Mouse (Mus musculus) intestine, embryonic 16.5 days (tissue): ENCODE data around the gene Sfswap. TPM values are rescaled to one million over a fixed set of nuclear protein-coding genes. Genes with fewer than 3 reads are reported as not detected.

Source experiments
- ATAC-seq: fragments of 200-750 bp; cut with Nextera tagmentation; 2 replicates; pipeline ENCODE4 v1.8.0; 2017; ENCODE audit warnings: moderate TSS enrichment, moderate library complexity
- H3K27ac ChIP-seq: fragments of 300-500 bp; sonication (generic); 2 replicates; pipeline ENCODE4 v1.5.1; 2014; ENCODE audit warnings: mild to moderate bottlenecking, low read length
- H3K27me3 ChIP-seq: fragments of 300-500 bp; sonication (generic); replicated peaks from 2 replicates; pipeline ENCODE4 v1.6.1; 2014; ENCODE audit warnings: low read length, control low read depth, mixed read lengths; ENCODE audit not compliant: control insufficient read depth, insufficient read depth
- H3K36me3 ChIP-seq: fragments of 300-500 bp; sonication (generic); 2 replicates; pipeline ENCODE4 v1.6.1; 2014; ENCODE audit warnings: low read length, control low read depth; ENCODE audit not compliant: control insufficient read depth, insufficient read depth
- H3K4me1 ChIP-seq: fragments of 300-500 bp; sonication (generic); 2 replicates; pipeline ENCODE4 v1.6.1; 2014; ENCODE audit warnings: low read length, control low read depth, mixed read lengths; ENCODE audit not compliant: control insufficient read depth, insufficient read depth
- H3K4me2 ChIP-seq: fragments of 300-500 bp; sonication (generic); 2 replicates; pipeline ENCODE4 v1.6.1; 2014; ENCODE audit warnings: low read depth, low read length, control low read depth
- H3K4me3 ChIP-seq: fragments of 300-500 bp; sonication (generic); 2 replicates; pipeline ENCODE4 v1.5.1; 2014; ENCODE audit warnings: mild to moderate bottlenecking, low read length
- H3K9ac ChIP-seq: fragments of 300-500 bp; sonication (generic); 2 replicates; pipeline ENCODE4 v1.6.1; 2014; ENCODE audit warnings: low read depth, low read length
- H3K9me3 ChIP-seq: fragments of 300-500 bp; sonication (generic); 2 replicates; pipeline ENCODE4 v1.6.1; 2016; ENCODE audit warnings: low read length, control low read depth; ENCODE audit not compliant: control insufficient read depth
- WGBS: fragments of 180-500 bp; shearing (Covaris S2); extraction: QIAGEN DNeasy Blood & Tissue Kit; methylation state at CpG from one replicate; pipeline ENCODE4 v1.1.7; 2014; 5-methylcytosine and 5-hydroxymethylcytosine counted together
- polyA plus RNA-seq: library from polyadenylated mRNA; unstranded; fragments of >200 nt; fragmentation: Nextera tagmentation; extraction: Ambion mirVana; gene quantifications from 2 replicates; pipeline ENCODE4 v1.2.1, GENCODE M21; 2015

Sfswap gene
- polyA plus RNA-seq, 1 experiment from 2014 or later, result 26.4 TPM

DNA sequence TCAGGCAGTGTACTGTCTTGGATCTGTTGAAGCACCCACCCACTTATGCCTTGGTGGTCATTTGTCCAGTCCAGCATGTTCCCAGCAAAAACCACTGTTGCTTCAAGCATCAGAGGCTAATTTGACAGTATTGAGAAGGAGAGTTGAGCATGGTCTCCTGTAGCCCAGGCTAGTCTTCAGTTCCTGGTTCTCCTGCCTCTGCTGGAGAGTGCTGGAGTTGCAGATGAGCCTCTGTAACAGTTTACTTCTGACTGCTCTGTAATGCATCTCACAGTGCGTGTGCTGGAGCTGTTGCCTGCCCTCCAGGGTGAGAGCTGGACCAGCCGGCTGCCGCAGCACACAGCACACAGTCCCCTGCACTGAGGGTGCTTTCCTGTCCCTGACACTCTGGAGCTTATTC lies 41.2 kb downstream of the Sfswap start:
- Histone ChIP-seq H3K9ac (no peak overlapping the region), H3K4me2 (no peak overlapping the region), H3K27ac (no peak overlapping the region), H3K27me3 (no peaks in the 10 kb centered on the region), H3K36me3 (peaks cover 23% of the 10 kb centered on the region), H3K4me1 (no peaks in the 10 kb centered on the region), H3K4me3 (no peak overlapping the region), H3K9me3 (no peaks in the 10 kb centered on the region)
- WGBS, result 88% methylated on average over 3 of the region's 3 CpGs
- no peak for ATAC-seq

DNA sequence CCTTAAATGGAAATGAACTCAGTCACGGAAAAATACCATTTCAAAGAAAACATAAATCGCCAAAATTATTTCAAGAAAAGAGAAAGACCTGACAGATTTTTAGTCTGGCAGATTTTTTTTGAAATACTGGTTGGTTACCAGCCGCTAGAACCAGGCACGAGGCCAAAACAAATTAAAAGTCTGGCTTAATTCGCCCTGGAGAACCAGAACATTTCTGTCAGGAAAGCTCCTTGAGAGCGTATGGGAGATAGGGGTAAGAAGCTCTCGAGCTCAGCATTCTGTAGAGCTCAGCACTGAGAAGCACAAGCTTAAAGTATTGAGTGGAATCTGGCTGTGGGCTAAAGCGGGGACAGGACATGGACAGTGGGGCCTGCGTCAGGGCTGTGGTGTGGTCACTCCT lies 44.8 kb downstream of the Sfswap start:
- H3K27me3 ChIP-seq, result no peaks in the 10 kb centered on the region
- no peak overlapping the region for H3K4me3 ChIP-seq
- no peak overlapping the region for H3K9ac ChIP-seq
- no peak overlapping the region for H3K27ac ChIP-seq
- peaks cover 38% of the 10 kb centered on the region for H3K36me3 ChIP-seq
- H3K4me1 ChIP-seq, result no peaks in the 10 kb centered on the region
- no peaks in the 10 kb centered on the region for H3K9me3 ChIP-seq
- ATAC-seq, result no peak
- H3K4me2 ChIP-seq, result no peak overlapping the region
- 82% methylated on average over 9 of the region's 9 CpGs for WGBS

DNA sequence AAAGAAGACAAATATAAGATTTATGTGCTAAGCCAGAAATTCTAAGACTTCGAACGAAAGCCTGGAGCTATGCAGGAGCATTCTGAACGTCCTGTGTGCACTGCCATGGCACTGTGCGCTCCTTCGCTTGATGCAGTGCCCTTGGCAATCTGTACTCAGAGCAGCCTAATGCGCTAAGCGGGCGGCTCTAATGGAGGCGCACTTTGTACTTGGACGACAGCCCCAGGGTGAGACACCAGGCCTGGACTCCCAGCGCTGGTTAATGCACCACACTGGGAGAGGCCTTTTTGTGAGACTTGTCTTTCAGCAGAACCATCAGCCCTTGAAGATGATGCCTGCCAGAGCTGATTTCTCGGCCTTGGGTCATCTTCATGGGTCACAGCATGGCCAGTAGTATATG lies 48.7 kb downstream of the Sfswap start:
- Histone ChIP-seq H3K9ac (no peak overlapping the region), H3K4me1 (no peaks in the 10 kb centered on the region), H3K36me3 (peaks cover 46% of the 10 kb centered on the region), H3K4me3 (no peak overlapping the region), H3K27me3 (no peaks in the 10 kb centered on the region), H3K4me2 (no peak overlapping the region), H3K9me3 (no peaks in the 10 kb centered on the region), H3K27ac (no peak overlapping the region)
- ATAC-seq, result no peak
- WGBS, result 92% methylated on average over 12 of the region's 12 CpGs

DNA sequence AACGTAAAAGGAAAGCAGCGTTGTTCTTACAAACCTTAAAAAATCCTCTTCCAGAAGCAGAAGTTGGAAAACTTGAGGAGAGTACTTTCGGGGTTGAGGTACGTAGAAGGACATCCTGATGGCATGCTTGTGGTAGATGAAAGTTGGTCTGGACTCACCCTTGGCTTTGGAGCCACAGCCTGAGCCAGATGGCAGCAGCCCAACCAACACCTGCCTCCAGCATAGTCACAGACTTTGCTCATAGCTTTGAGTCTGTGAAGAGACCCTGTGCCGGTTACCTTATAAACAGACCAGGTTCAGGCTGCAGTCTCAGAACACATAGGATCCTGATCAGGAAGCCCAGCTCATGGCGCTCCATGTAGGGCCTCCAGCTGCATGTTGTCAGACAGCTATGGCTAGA lies 49.8 kb downstream of the Sfswap start:
- Histone ChIP-seq H3K9ac (no peak overlapping the region), H3K4me1 (no peaks in the 10 kb centered on the region), H3K9me3 (no peaks in the 10 kb centered on the region), H3K4me2 (no peak overlapping the region), H3K4me3 (no peak overlapping the region), H3K27me3 (no peaks in the 10 kb centered on the region), H3K36me3 (peaks cover 50% of the 10 kb centered on the region), H3K27ac (no peak overlapping the region)
- ATAC-seq, result no peak
- WGBS, result 96% methylated on average over 6 of the region's 6 CpGs

DNA sequence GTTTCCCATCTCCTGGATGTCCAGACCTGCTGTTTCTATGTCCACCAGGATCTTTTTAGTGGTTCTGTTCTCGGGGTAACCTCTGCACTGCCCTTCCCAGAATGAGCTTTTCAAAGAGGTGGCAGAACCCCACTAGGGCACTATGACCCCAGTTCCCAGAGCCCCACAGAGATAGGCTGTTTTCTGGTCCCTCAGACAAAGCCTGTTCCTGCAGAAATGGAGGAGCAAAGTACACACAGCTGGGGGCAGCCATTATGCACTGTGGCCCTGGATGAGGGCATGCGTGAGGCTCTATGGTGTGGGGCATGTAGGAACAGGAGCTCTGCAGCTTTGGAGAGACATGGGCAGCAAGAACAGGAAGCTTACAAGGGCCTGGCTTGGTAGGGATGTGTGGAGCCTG lies 51.0 kb downstream of the Sfswap start:
- no peak for ATAC-seq

DNA sequence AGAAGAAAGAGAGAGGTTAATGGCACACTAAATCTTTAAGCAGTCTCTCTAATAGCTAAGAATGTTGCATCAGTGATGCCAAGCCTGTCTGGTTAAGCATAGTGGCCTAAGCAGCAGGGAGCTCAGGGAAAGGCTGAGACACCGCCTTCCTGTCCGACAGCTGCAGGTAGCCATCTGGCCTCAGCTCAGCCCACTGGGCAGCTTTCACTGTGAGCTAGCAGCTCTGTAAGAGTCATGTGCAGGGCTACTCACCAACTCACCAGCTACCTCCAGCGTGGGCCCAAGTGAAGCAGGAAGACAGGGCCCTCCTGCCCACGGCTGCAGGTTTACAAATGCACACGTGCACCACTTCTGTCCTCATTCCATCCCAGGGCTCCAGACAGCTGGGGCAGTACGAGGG lies 52.6 kb downstream of the Sfswap start:
- no peak overlapping the region for H3K4me3 ChIP-seq
- H3K36me3 ChIP-seq, result peaks cover 55% of the 10 kb centered on the region
- H3K27ac ChIP-seq, result no peak overlapping the region
- H3K9ac ChIP-seq, result no peak overlapping the region
- WGBS, result 85% methylated on average over 6 of the region's 6 CpGs
- H3K27me3 ChIP-seq, result no peaks in the 10 kb centered on the region
- H3K4me2 ChIP-seq, result no peak overlapping the region
- no peaks in the 10 kb centered on the region for H3K4me1 ChIP-seq
- no peak for ATAC-seq
- H3K9me3 ChIP-seq, result no peaks in the 10 kb centered on the region

More for the DNA sequence above, 51.0 kb downstream of the Sfswap start:
- 95% methylated on average over 2 of the region's 2 CpGs for WGBS
- Histone ChIP-seq H3K9ac (no peak overlapping the region), H3K27ac (no peak overlapping the region), H3K4me2 (no peak overlapping the region), H3K36me3 (peaks cover 54% of the 10 kb centered on the region), H3K4me3 (no peak overlapping the region), H3K9me3 (no peaks in the 10 kb centered on the region), H3K27me3 (no peaks in the 10 kb centered on the region), H3K4me1 (no peaks in the 10 kb centered on the region)

DNA sequence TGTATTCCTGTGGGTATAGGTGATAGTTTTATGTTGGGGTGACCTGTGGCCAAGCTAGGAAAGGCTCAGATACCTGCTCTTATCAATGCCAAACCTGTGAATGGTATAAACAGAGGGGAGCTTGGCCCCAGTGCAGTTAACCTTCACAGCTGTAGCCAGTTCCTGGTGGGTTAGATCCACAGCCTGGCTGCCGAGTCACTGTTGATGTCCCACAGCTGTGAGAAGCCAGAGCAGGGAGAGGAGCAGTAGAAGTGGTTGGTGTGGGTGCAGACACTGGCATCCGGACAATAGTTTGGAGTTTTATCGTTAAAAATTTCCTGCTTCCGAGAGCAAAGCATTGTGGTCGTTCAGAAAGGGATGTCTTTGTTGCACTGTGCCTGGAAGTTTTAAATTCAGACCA lies 57.6 kb downstream of the Sfswap start:
- Histone ChIP-seq H3K4me1 (no peaks in the 10 kb centered on the region), H3K9ac (no peak overlapping the region), H3K27me3 (no peaks in the 10 kb centered on the region), H3K4me2 (no peak overlapping the region), H3K27ac (no peak overlapping the region), H3K9me3 (no peaks in the 10 kb centered on the region), H3K36me3 (peaks cover 37% of the 10 kb centered on the region), H3K4me3 (no peak overlapping the region)
- 83% methylated on average over 5 of the region's 5 CpGs for WGBS
- no peak for ATAC-seq

DNA sequence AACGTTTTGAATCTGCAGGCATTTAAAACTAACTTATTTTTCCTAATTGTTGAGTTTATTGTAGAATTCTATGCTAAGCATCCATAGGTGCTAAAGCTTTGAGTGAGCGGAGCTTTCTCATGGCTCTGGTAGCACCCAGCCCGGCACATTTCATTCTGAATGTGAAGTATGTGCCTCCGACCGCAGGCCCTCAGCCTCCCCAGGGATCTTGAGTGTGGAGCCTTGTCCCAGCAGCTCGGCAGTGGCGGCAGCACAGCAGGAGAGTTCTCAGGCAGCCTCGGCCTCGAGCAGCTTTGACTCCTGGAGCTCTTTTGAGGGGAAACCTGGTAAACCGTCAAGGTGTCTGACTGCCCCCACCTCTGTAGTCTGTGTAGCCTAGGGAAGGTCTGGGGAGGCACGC lies 58.3 kb downstream of the Sfswap start:
- no peaks in the 10 kb centered on the region for H3K4me1 ChIP-seq
- H3K9me3 ChIP-seq, result no peaks in the 10 kb centered on the region
- no peak for ATAC-seq
- no peak overlapping the region for H3K9ac ChIP-seq
- no peak overlapping the region for H3K4me3 ChIP-seq
- peaks cover 35% of the 10 kb centered on the region for H3K36me3 ChIP-seq
- no peaks in the 10 kb centered on the region for H3K27me3 ChIP-seq
- WGBS, result 79% methylated on average over 11 of the region's 11 CpGs
- no peak overlapping the region for H3K27ac ChIP-seq
- no peak overlapping the region for H3K4me2 ChIP-seq

DNA sequence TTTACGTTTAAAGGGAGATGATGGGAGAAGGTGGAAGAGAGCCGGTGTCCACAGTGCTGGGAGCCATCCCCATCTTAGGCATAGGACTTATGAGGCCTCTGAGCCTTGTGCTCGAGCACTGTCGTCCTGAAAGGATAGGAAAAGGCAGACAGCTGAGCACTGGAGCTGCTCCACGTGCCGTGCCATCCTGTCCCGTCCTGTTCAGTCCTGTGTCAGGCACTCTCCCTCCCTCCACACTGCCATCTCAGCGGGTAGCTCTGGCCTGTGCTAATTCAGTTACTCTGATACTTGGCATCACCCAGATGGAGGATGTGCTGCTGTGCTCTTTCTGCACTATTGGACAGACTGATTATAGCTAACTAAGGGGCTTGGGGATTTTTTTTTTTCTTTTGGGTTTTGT lies 61.3 kb downstream of the Sfswap start:
- Histone ChIP-seq H3K36me3 (peaks cover 32% of the 10 kb centered on the region), H3K27ac (no peak overlapping the region), H3K4me3 (no peak overlapping the region), H3K27me3 (no peaks in the 10 kb centered on the region), H3K4me2 (no peak overlapping the region), H3K9ac (no peak overlapping the region), H3K4me1 (no peaks in the 10 kb centered on the region), H3K9me3 (no peaks in the 10 kb centered on the region)
- ATAC-seq, result no peak
- 88% methylated on average over 8 of the region's 8 CpGs for WGBS

DNA sequence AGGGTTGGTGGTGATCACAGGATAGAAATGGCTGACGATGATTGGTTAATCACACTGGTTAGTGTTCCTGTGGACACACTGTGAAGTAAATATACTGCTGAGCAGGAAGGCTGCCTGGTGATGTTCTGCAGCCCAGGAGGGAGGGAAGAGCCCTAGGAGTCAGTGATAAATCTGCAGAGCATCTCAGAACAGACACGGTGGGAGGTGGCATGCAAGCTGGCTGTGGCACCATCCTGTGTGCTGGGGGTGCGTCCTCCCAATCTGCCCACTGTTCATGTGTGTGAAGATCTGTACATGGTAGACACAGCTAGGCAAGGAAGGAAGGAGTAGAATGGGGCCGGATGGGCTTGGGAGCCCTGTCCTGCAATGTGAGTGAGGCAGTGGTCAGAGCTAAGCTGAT lies 67.6 kb downstream of the Sfswap start:
- Histone ChIP-seq H3K9ac (no peak overlapping the region), H3K4me3 (no peak overlapping the region), H3K4me2 (no peak overlapping the region), H3K4me1 (no peaks in the 10 kb centered on the region), H3K36me3 (peaks cover 34% of the 10 kb centered on the region), H3K27me3 (no peaks in the 10 kb centered on the region), H3K27ac (no peak overlapping the region), H3K9me3 (no peaks in the 10 kb centered on the region)
- WGBS, result 91% methylated on average over 4 of the region's 4 CpGs
- ATAC-seq, result no peak
